Mouse (Mus musculus) heart, embryonic 16.5 days (tissue): Measurements from ENCODE around the gene Capza1. TPM values are rescaled to one million over a fixed set of nuclear protein-coding genes. Genes with fewer than 3 reads are reported as not detected.

Experiments
- ATAC-seq: fragments of 200-750 bp; cut with Nextera tagmentation; replicated peaks from 2 replicates; pipeline ENCODE4 v1.8.0; 2017; ENCODE audit warnings: moderate number of reproducible peaks; ENCODE audit not compliant: insufficient read depth, low FRiP score; ENCODE audit errors: extremely low read depth
- H3K27ac ChIP-seq: fragments of 300-500 bp; sonication (generic); 2 replicates; pipeline ENCODE4 v1.5.1; 2014; ENCODE audit warnings: mild to moderate bottlenecking, low read length, control low read depth, moderate library complexity
- H3K27me3 ChIP-seq: fragments of 300-500 bp; sonication (generic); 2 replicates; pipeline ENCODE4 v1.6.1; 2014; ENCODE audit warnings: low read length, mixed read lengths; ENCODE audit not compliant: control insufficient read depth, insufficient read depth
- H3K36me3 ChIP-seq: fragments of 300-500 bp; sonication (generic); 2 replicates; pipeline ENCODE4 v1.6.1; 2014; ENCODE audit not compliant: control insufficient read depth, insufficient read depth
- H3K4me1 ChIP-seq: fragments of 300-500 bp; sonication (generic); 2 replicates; pipeline ENCODE4 v1.6.1; 2014; ENCODE audit warnings: low read length, mixed read lengths; ENCODE audit not compliant: control insufficient read depth, insufficient read depth
- H3K4me2 ChIP-seq: fragments of 300-500 bp; sonication (generic); 2 replicates; pipeline ENCODE4 v1.6.1; 2014; ENCODE audit warnings: low read depth, mild to moderate bottlenecking, control low read depth, low read length
- H3K4me3 ChIP-seq: fragments of 300-500 bp; sonication (generic); 2 replicates; pipeline ENCODE4 v1.5.1; 2014; ENCODE audit warnings: mild to moderate bottlenecking, control low read depth, low read length
- H3K9ac ChIP-seq: fragments of 300-500 bp; sonication (generic); 2 replicates; pipeline ENCODE4 v1.6.1; 2014; ENCODE audit warnings: low read length, control low read depth
- H3K9me3 ChIP-seq: fragments of 300-500 bp; sonication (generic); replicated peaks from 2 replicates; pipeline ENCODE4 v1.6.1; 2016; ENCODE audit warnings: low read length; ENCODE audit not compliant: control insufficient read depth
- WGBS: fragments of 180-500 bp; shearing (Covaris S2); extraction: QIAGEN DNeasy Blood & Tissue Kit; methylation state at CpG from one replicate; pipeline ENCODE4 v1.1.7; 2014; 5-methylcytosine and 5-hydroxymethylcytosine counted together
- polyA plus RNA-seq: library from polyadenylated mRNA; unstranded; fragments of >200 nt; fragmentation: Nextera tagmentation; extraction: Ambion mirVana; gene quantifications from 2 replicates; pipeline ENCODE4 v1.2.1, GENCODE M21; 2015

Capza1 gene
- polyA plus RNA-seq, 1 experiment from 2014 or later, result 187 TPM

- ATAC-seq, result no peak
- Histone ChIP-seq H3K9me3 (no peaks in the 10 kb centered on the region), H3K27me3 (no peaks in the 10 kb centered on the region), H3K4me3 (no peak overlapping the region), H3K4me1 (peaks cover 17% of the 10 kb centered on the region), H3K9ac (no peak overlapping the region), H3K36me3 (no peaks in the 10 kb centered on the region), H3K27ac (no peak overlapping the region), H3K4me2 (no peak overlapping the region)
- WGBS, result 84% methylated on average over 4 of the region's 4 CpGs
These were observed 52.1 kb downstream of the Capza1 start for GRCm38 (mm10) chr3:104812254-104812653.

GRCm38 (mm10) chr3:104811752-104812151, 52.6 kb downstream of the Capza1 start:
- 28% methylated on average over 3 of the region's 3 CpGs for WGBS

GRCm38 (mm10) chr3:104805539-104805938, 58.8 kb downstream of the Capza1 start:
- no peak overlapping the region for H3K27ac ChIP-seq

More at GRCm38 (mm10) chr3:104811752-104812151, 52.6 kb downstream of the Capza1 start:
- Histone ChIP-seq H3K36me3 (no peaks in the 10 kb centered on the region), H3K27ac (no peak overlapping the region), H3K9ac (no peak overlapping the region), H3K4me2 (no peak overlapping the region), H3K4me1 (peaks cover 13% of the 10 kb centered on the region), H3K27me3 (no peaks in the 10 kb centered on the region), H3K4me3 (no peak overlapping the region), H3K9me3 (no peaks in the 10 kb centered on the region)
- ATAC-seq, result no peak

GRCm38 (mm10) chr3:104804312-104804711, 60.0 kb downstream of the Capza1 start:
- H3K27me3 ChIP-seq, result no peaks in the 10 kb centered on the region
- no peak for ATAC-seq
- no peak overlapping the region for H3K9ac ChIP-seq
- 95% methylated on average over 10 of the region's 10 CpGs for WGBS
- H3K4me2 ChIP-seq, result no peak overlapping the region
- no peaks in the 10 kb centered on the region for H3K9me3 ChIP-seq
- H3K36me3 ChIP-seq, result peaks cover 34% of the 10 kb centered on the region
- no peak overlapping the region for H3K27ac ChIP-seq
- H3K4me3 ChIP-seq, result no peak overlapping the region
- H3K4me1 ChIP-seq, result peaks cover 9% of the 10 kb centered on the region

More at GRCm38 (mm10) chr3:104805539-104805938, 58.8 kb downstream of the Capza1 start:
- WGBS, result 35% methylated on average over 9 of the region's 9 CpGs
- Histone ChIP-seq H3K4me2 (no peak overlapping the region), H3K27me3 (no peaks in the 10 kb centered on the region), H3K9ac (no peak overlapping the region), H3K36me3 (peaks cover 23% of the 10 kb centered on the region), H3K9me3 (no peaks in the 10 kb centered on the region), H3K4me1 (peaks cover 9% of the 10 kb centered on the region), H3K4me3 (no peak overlapping the region)
- ATAC-seq, result peak; percentile 52; the same call in 1 of the 2 replicates

- Histone ChIP-seq H3K9me3 (no peaks in the 10 kb centered on the region), H3K9ac (no peak overlapping the region), H3K4me3 (no peak overlapping the region), H3K36me3 (peaks cover 49% of the 10 kb centered on the region), H3K4me2 (no peak overlapping the region), H3K4me1 (peaks cover 9% of the 10 kb centered on the region), H3K27me3 (no peaks in the 10 kb centered on the region), H3K27ac (no peak overlapping the region)
- no peak for ATAC-seq
- WGBS, result 85% methylated on average over 6 of the region's 6 CpGs
These were observed 62.8 kb downstream of the Capza1 start for GRCm38 (mm10) chr3:104801481-104801880.

- no peak for ATAC-seq
- Histone ChIP-seq H3K27ac (no peak overlapping the region), H3K4me3 (no peak overlapping the region), H3K9me3 (no peaks in the 10 kb centered on the region), H3K36me3 (peaks cover 56% of the 10 kb centered on the region), H3K27me3 (no peaks in the 10 kb centered on the region), H3K4me2 (no peak overlapping the region), H3K9ac (no peak overlapping the region), H3K4me1 (peaks cover 10% of the 10 kb centered on the region)
- 94% methylated on average over 11 of the region's 11 CpGs for WGBS
These were observed 63.6 kb downstream of the Capza1 start for GRCm38 (mm10) chr3:104800681-104801080.

GRCm38 (mm10) chr3:104796430-104797082, 67.7 kb downstream of the Capza1 start:
- Histone ChIP-seq H3K4me1 (peaks cover 45% of the 10 kb centered on the region), H3K27me3 (no peaks in the 10 kb centered on the region), H3K4me2 (no peak overlapping the region), H3K9me3 (no peaks in the 10 kb centered on the region), H3K27ac (no peak overlapping the region), H3K9ac (no peak overlapping the region), H3K36me3 (peaks cover 57% of the 10 kb centered on the region), H3K4me3 (no peak overlapping the region)
- no peak for ATAC-seq
- 67% methylated on average over 15 of the region's 15 CpGs for WGBS

- peaks cover 53% of the 10 kb centered on the region for H3K4me1 ChIP-seq
- no peak overlapping the region for H3K4me3 ChIP-seq
- no peaks in the 10 kb centered on the region for H3K27me3 ChIP-seq
- peaks cover 51% of the 10 kb centered on the region for H3K36me3 ChIP-seq
- WGBS, result 64% methylated on average over 15 of the region's 15 CpGs
- H3K9ac ChIP-seq, result no peak overlapping the region
- H3K27ac ChIP-seq, result peak overlapping the region; percentile 22
- ATAC-seq, result no peak
- H3K9me3 ChIP-seq, result no peaks in the 10 kb centered on the region
- no peak overlapping the region for H3K4me2 ChIP-seq
These were observed 68.5 kb downstream of the Capza1 start for GRCm38 (mm10) chr3:104795661-104796340.

GRCm38 (mm10) chr3:104794953-104795470, 69.3 kb downstream of the Capza1 start:
- no peaks in the 10 kb centered on the region for H3K9me3 ChIP-seq
- H3K4me2 ChIP-seq, result no peak overlapping the region
- peaks cover 61% of the 10 kb centered on the region for H3K4me1 ChIP-seq
- no peak for ATAC-seq
- peaks cover 43% of the 10 kb centered on the region for H3K36me3 ChIP-seq
- peak overlapping the region; percentile 64 for H3K27ac ChIP-seq
- 45% methylated on average over 12 of the region's 12 CpGs for WGBS
- H3K4me3 ChIP-seq, result no peak overlapping the region
- H3K27me3 ChIP-seq, result no peaks in the 10 kb centered on the region
- H3K9ac ChIP-seq, result no peak overlapping the region
